Mouse (Mus musculus) megakaryocyte progenitor cell, adult 5-6 weeks (primary cell): ENCODE results near the gene Sez6l2. TPM values are rescaled to one million over a fixed set of nuclear protein-coding genes. Genes with fewer than 3 reads are reported as not detected.

Experiments
- ATAC-seq: replicated peaks from 2 replicates; pipeline ENCODE4 v1.8.0; 2016; ENCODE audit warnings: mild to moderate bottlenecking, moderate TSS enrichment, inconsistent platforms; ENCODE audit not compliant: poor library complexity
- total RNA-seq, 2 experiments: library from RNA; stranded (forward) in 1 of 2; stranded (reverse) in 1 of 2; fragments of 157-497, 149-512 nt in 1 of 2; fragments of 200-1000 nt in 1 of 2; gene quantifications; 2 replicates each; pipeline versions ENCODE4 v1.2.3 to v1.2.4; 2015 to 2017

The Sez6l2 gene
- total RNA-seq, 2 experiments from 2014 or later = 0.37 to 1.6 TPM

- peak; percentile 59 for ATAC-seq
Observed at GRCm38 (mm10) chr7:126955125-126955524, 4.8 kb downstream of the Sez6l2 start.

- no peak for ATAC-seq
Observed at GRCm38 (mm10) chr7:126959780-126960179, 9.4 kb downstream of the Sez6l2 start.

- no peak for ATAC-seq
Observed at GRCm38 (mm10) chr7:126961095-126961494, 10.7 kb downstream of the Sez6l2 start.

GRCm38 (mm10) chr7:126961965-126962364, 11.6 kb downstream of the Sez6l2 start:
- no peak for ATAC-seq

GRCm38 (mm10) chr7:126963548-126964286, 13.4 kb downstream of the Sez6l2 start:
- ATAC-seq = peak; percentile 68; the same call in 1 of the 2 replicates

- no peak for ATAC-seq
Observed at GRCm38 (mm10) chr7:126965568-126965967, 15.2 kb downstream of the Sez6l2 start.

GRCm38 (mm10) chr7:126967361-126967760, 17.0 kb downstream of the Sez6l2 start:
- no peak for ATAC-seq

- ATAC-seq = 0 out of 2 replicates have a peak, but pooled peaks have one; percentile 13
Observed at GRCm38 (mm10) chr7:126975493-126975892, 25.1 kb downstream of the Sez6l2 start.

- no peak for ATAC-seq
Observed at GRCm38 (mm10) chr7:126975893-126975949, 25.4 kb downstream of the Sez6l2 start, which contains the start of gene Cdipt. TSS of gene Cdipt (plus strand) at chr7:126975914.

GRCm38 (mm10) chr7:126975950-126976866, 25.8 kb downstream of the Sez6l2 start, which contains the start of gene Cdiptos:
TSS of gene Cdiptos (minus strand) at chr7:126976098.
- ATAC-seq = peak; percentile 97

GRCm38 (mm10) chr7:126976878-126977459, 26.6 kb downstream of the Sez6l2 start:
- ATAC-seq = no peak

- no peak for ATAC-seq
Observed at GRCm38 (mm10) chr7:126978841-126979240, 28.5 kb downstream of the Sez6l2 start.

- no peak for ATAC-seq
Observed at GRCm38 (mm10) chr7:126981601-126982000, 31.2 kb downstream of the Sez6l2 start.

- no peak for ATAC-seq
Observed at GRCm38 (mm10) chr7:126982054-126982453, 31.7 kb downstream of the Sez6l2 start.

GRCm38 (mm10) chr7:126983113-126983512, 32.8 kb downstream of the Sez6l2 start:
- ATAC-seq = no peak

GRCm38 (mm10) chr7:126984667-126985444, 34.5 kb downstream of the Sez6l2 start:
- no peak for ATAC-seq

GRCm38 (mm10) chr7:126986319-126986718, 36.0 kb downstream of the Sez6l2 start:
- ATAC-seq = peak; percentile 74

- ATAC-seq = no peak
Observed at GRCm38 (mm10) chr7:126988816-126989215, 38.5 kb downstream of the Sez6l2 start.

GRCm38 (mm10) chr7:126996449-126996848, 46.1 kb downstream of the Sez6l2 start:
- no peak for ATAC-seq

- ATAC-seq = no peak
Observed at GRCm38 (mm10) chr7:126999568-126999967, 49.2 kb downstream of the Sez6l2 start.

GRCm38 (mm10) chr7:127003620-127004019, 53.3 kb downstream of the Sez6l2 start:
- ATAC-seq = no peak
